Comparison of ENCODE assay signal across 36 mouse cellular contexts in genomic region chr5:86967271-86967670, GRCm38 (mm10). TPM values are rescaled to one million over a fixed set of nuclear protein-coding genes. Genes with fewer than 3 reads are reported as not detected.
"Had no signal": no experiment of that assay in that cellular context is flagged by ENCODE, and none has a peak within 500 bp of the region (broad histone marks: within the 10 kb centered on the region; RNA-seq: fewer than 3 reads in every experiment).

No protein-coding gene starts in this region.

RNA-seq across cellular contexts. Expression of gene Ugt2b35, which starts 33.4 kb away (rescaled TPM):
- total RNA-seq: left cerebral cortex, adult 18-20 months; left cerebral cortex, adult 2 months; left cerebral cortex, adult 8-10 months; left cerebral cortex, postnatal 10 days; left cerebral cortex, postnatal 14 days; left cerebral cortex, postnatal 25 days; left cerebral cortex, postnatal 36 days; left cerebral cortex, postnatal 4 days; megakaryocyte progenitor cell, adult 5-6 weeks; megakaryocyte, adult 5-6 weeks; megakaryocyte-erythroid progenitor cell, adult 5-6 weeks; midbrain, postnatal 0 days; monocyte, adult 5-6 weeks had no signal
- polyA plus RNA-seq: limb, embryonic 10.5 days; limb, embryonic 11.5 days; limb, embryonic 12.5 days; limb, embryonic 13.5 days; limb, embryonic 14.5 days; limb, embryonic 15.5 days; lung, adult 2 months; lung, embryonic 14.5 days; lung, embryonic 15.5 days; lung, embryonic 16.5 days; lung, postnatal 0 days; macrophage; midbrain, embryonic 10.5 days; midbrain, embryonic 11.5 days; midbrain, embryonic 12.5 days; midbrain, embryonic 13.5 days; midbrain, embryonic 14.5 days; midbrain, embryonic 15.5 days; midbrain, embryonic 16.5 days; midbrain, postnatal 0 days; myocyte; neural tube, embryonic 11.5 days; neural tube, embryonic 12.5 days had no signal

RNA-seq across cellular contexts. Expression of gene Ugt2b1, which starts 40.9 kb away (rescaled TPM):
- total RNA-seq: left cerebral cortex, adult 18-20 months; left cerebral cortex, adult 2 months; left cerebral cortex, adult 8-10 months; left cerebral cortex, postnatal 10 days; left cerebral cortex, postnatal 14 days; left cerebral cortex, postnatal 25 days; left cerebral cortex, postnatal 36 days; left cerebral cortex, postnatal 4 days; megakaryocyte progenitor cell, adult 5-6 weeks; megakaryocyte, adult 5-6 weeks; megakaryocyte-erythroid progenitor cell, adult 5-6 weeks; midbrain, postnatal 0 days; monocyte, adult 5-6 weeks had no signal
- polyA plus RNA-seq: limb, embryonic 10.5 days; limb, embryonic 11.5 days; limb, embryonic 12.5 days; limb, embryonic 13.5 days; limb, embryonic 14.5 days; limb, embryonic 15.5 days; liver, embryonic 11.5 days; lung, embryonic 14.5 days; lung, embryonic 15.5 days; lung, embryonic 16.5 days; lung, postnatal 0 days; macrophage; midbrain, embryonic 10.5 days; midbrain, embryonic 11.5 days; midbrain, embryonic 12.5 days; midbrain, embryonic 13.5 days; midbrain, embryonic 14.5 days; midbrain, embryonic 15.5 days; midbrain, embryonic 16.5 days; midbrain, postnatal 0 days; myocyte; neural tube, embryonic 11.5 days; neural tube, embryonic 12.5 days had no signal
